In genomic region chr9:108848419-108848818, GRCm38 (mm10) we compare ENCODE assay signal across 21 mouse cellular contexts. TPM values are rescaled to one million over a fixed set of nuclear protein-coding genes. Genes with fewer than 3 reads are reported as not detected.
DNase-seq lines count a peak whose midpoint lies in the region; ATAC-seq and TF ChIP-seq lines count a peak whose summit lies in the region.
"Had no signal": no experiment of that assay in that cellular context is flagged by ENCODE, and none has a peak within 500 bp of the region (broad histone marks: within the 10 kb centered on the region; RNA-seq: fewer than 3 reads in every experiment).

No protein-coding gene starts in this region.

- peaks cover 84% of the 10 kb centered on the region for H3K4me1 ChIP-seq in E14TG2a.4 (replicated peaks; ENCODE audit: low read depth, low read length)
- H3K4me1 ChIP-seq in hindbrain, embryonic 16.5 days (ENCODE audit: control insufficient read depth, insufficient read depth, low read depth, low read length): peaks cover 3% of the 10 kb centered on the region; the same call in 1 of the 2 replicates
- no peaks in the 10 kb centered on the region for H3K4me1 ChIP-seq in intestine, postnatal 0 days (replicated peaks; ENCODE audit: control insufficient read depth, insufficient read depth, low read length)

- peaks cover 41% of the 10 kb centered on the region for H3K36me3 ChIP-seq in E14TG2a.4 (ENCODE audit: insufficient read depth, low read length)
- H3K36me3 ChIP-seq in hindbrain, embryonic 16.5 days (ENCODE audit: control insufficient read depth, insufficient read depth, low read length): peaks cover 32% of the 10 kb centered on the region
- H3K36me3 ChIP-seq in intestine, postnatal 0 days (ENCODE audit: control insufficient read depth, insufficient read depth): no peaks in the 10 kb centered on the region
- H3K36me3 ChIP-seq: embryonic facial prominence, embryonic 12.5 days had no signal

- 86% methylated on average over 17 of the region's 17 CpGs for WGBS in hindbrain, embryonic 16.5 days
- 64% methylated on average over 17 of the region's 17 CpGs for WGBS in intestine, postnatal 0 days

- H3K9me3 ChIP-seq in E14TG2a.4 (ENCODE audit: low read length): no peaks in the 10 kb centered on the region
- no peaks in the 10 kb centered on the region for H3K9me3 ChIP-seq in hindbrain, embryonic 16.5 days (ENCODE audit: control insufficient read depth, low read length)
- H3K9me3 ChIP-seq in intestine, postnatal 0 days (ENCODE audit: control insufficient read depth): no peaks in the 10 kb centered on the region
- H3K9me3 ChIP-seq: embryonic facial prominence, embryonic 10.5 days; embryonic facial prominence, embryonic 12.5 days; forebrain, embryonic 13.5 days; forebrain, embryonic 15.5 days had no signal

- intact Hi-C loops in gastrocnemius, adult 2 months (cut with DNase I): no loop called here

- H3K27me3 ChIP-seq in E14TG2a.4 (ENCODE audit: insufficient read depth, low read length): peaks cover 14% of the 10 kb centered on the region
- no peaks in the 10 kb centered on the region for H3K27me3 ChIP-seq in hindbrain, embryonic 16.5 days (replicated peaks; ENCODE audit: control insufficient read depth, insufficient read depth, low read length)
- no peaks in the 10 kb centered on the region for H3K27me3 ChIP-seq in intestine, postnatal 0 days (replicated peaks; ENCODE audit: control insufficient read depth, insufficient read depth, low read length)
- H3K27me3 ChIP-seq: embryonic facial prominence, embryonic 12.5 days; forebrain, embryonic 13.5 days; forebrain, embryonic 15.5 days had no signal

- H3K27ac ChIP-seq in gastrocnemius, adult 2 months: no peak overlapping the region
- H3K27ac ChIP-seq in hindbrain, embryonic 16.5 days (ENCODE audit: low read depth, low read length): no peak overlapping the region
- no peak overlapping the region for H3K27ac ChIP-seq in intestine, postnatal 0 days (ENCODE audit: low read depth, low read length)
- H3K27ac ChIP-seq: embryonic facial prominence, embryonic 10.5 days; embryonic facial prominence, embryonic 12.5 days; forebrain, embryonic 13.5 days; forebrain, embryonic 15.5 days had no signal

- TF ChIP-seq CTCF in gastrocnemius, adult 2 months (IDR thresholded peaks at IDR 0.05): no peak
- no peak for TF ChIP-seq CTCF in E14TG2a.4 (conservative IDR thresholded peaks at IDR 0.05; ENCODE audit: low read length)
- no peak for TF ChIP-seq CTCF in intestine, postnatal 0 days (IDR thresholded peaks at IDR 0.05; ENCODE audit: low read depth)

- peak; percentile 15 for DNase-seq in gastrocnemius, adult 2 months
- DNase-seq in gastrocnemius, adult 8-10 months (ENCODE audit: low spot score in 2 of 2): no peak
- DNase-seq in ES-CJ7 (ENCODE audit: low read depth, low spot score): peak; percentile 65
- DNase-seq in R1 (ENCODE audit: low read depth, low spot score): peak; percentile 50
- DNase-seq: adrenal gland, adult 2 months; adrenal gland, postnatal 10 days; adrenal gland, postnatal 25 days; cerebellum, adult 11 months; cerebellum, adult 2 months; cerebellum, adult 9-10 months; cerebellum, postnatal 10 days; cerebellum, postnatal 25 days; forebrain, postnatal 0 days had no signal

- H3K4me2 ChIP-seq in hindbrain, embryonic 16.5 days (ENCODE audit: low read length): no peak overlapping the region
- H3K4me2 ChIP-seq in intestine, postnatal 0 days (replicated peaks; ENCODE audit: low read depth): no peak overlapping the region
- H3K4me2 ChIP-seq: embryonic facial prominence, embryonic 12.5 days; forebrain, embryonic 13.5 days; forebrain, embryonic 15.5 days had no signal

- H3K9ac ChIP-seq in hindbrain, embryonic 16.5 days (ENCODE audit: low read depth, low read length): no peak overlapping the region
- no peak overlapping the region for H3K9ac ChIP-seq in intestine, postnatal 0 days (ENCODE audit: low read depth, low read length)
- H3K9ac ChIP-seq: embryonic facial prominence, embryonic 12.5 days; forebrain, embryonic 13.5 days; forebrain, embryonic 15.5 days; forebrain, postnatal 0 days had no signal

- no peak overlapping the region for H3K4me3 ChIP-seq in gastrocnemius, adult 2 months
- H3K4me3 ChIP-seq in E14TG2a.4 (replicated peaks; ENCODE audit: low read length): peak overlapping the region; percentile 68
- no peak overlapping the region for H3K4me3 ChIP-seq in hindbrain, embryonic 16.5 days (ENCODE audit: low read length)
- H3K4me3 ChIP-seq in intestine, postnatal 0 days (ENCODE audit: low read depth, low read length): no peak overlapping the region
- H3K4me3 ChIP-seq: embryonic facial prominence, embryonic 10.5 days; embryonic facial prominence, embryonic 12.5 days; forebrain, embryonic 13.5 days; forebrain, embryonic 15.5 days had no signal

- ATAC-seq in inflammation-experienced regulatory T-cells, adult 6 months: no peak
- no peak for ATAC-seq in hindbrain, embryonic 16.5 days
- ATAC-seq in intestine, postnatal 0 days: no peak
- ATAC-seq: forebrain, embryonic 13.5 days; forebrain, embryonic 15.5 days; forebrain, postnatal 0 days had no signal

RNA-seq across cellular contexts. Expression of gene Slc26a6, which starts 4.7 kb away (rescaled TPM):
- total RNA-seq in gastrocnemius, adult 2 months (2021): 10 to 100 TPM; 15.7 to 21.2 TPM
- 10 to 100 TPM; 14.6 to 25.3 (median 16.4) TPM for total RNA-seq in gastrocnemius, adult 8-10 months (2022)
- 10 to 100 TPM in 1 of 3 experiments, 1 to 10 TPM in 2; 7.3 to 12.6 (median 8.2) TPM for polyA plus RNA-seq in inflammation-experienced regulatory T-cells, adult 6 months (2017; shearing (Covaris generic))
- polyA plus RNA-seq in hindbrain, embryonic 16.5 days (2015; fragmentation: Nextera tagmentation; extraction: Ambion mirVana): 21.9 and 22.2 TPM in 2 replicates
- 70.8 and 99.5 TPM in 2 replicates for polyA plus RNA-seq in intestine, postnatal 0 days (2015; fragmentation: Nextera tagmentation; extraction: Ambion mirVana)

RNA-seq across cellular contexts. Expression of gene Celsr3, which starts 22.3 kb away (rescaled TPM):
- total RNA-seq in gastrocnemius, adult 2 months (2021): under 1 TPM in 1 of 2 experiments, not detected in 1; 0.05 TPM
- under 1 TPM in 1 of 4 experiments, not detected in 3; 0.05 TPM for total RNA-seq in gastrocnemius, adult 8-10 months (2022)
- not detected for polyA plus RNA-seq in inflammation-experienced regulatory T-cells, adult 6 months (2017; shearing (Covaris generic))
- 11.6 and 12.8 TPM in 2 replicates for polyA plus RNA-seq in hindbrain, embryonic 16.5 days (2015; fragmentation: Nextera tagmentation; extraction: Ambion mirVana)
- 0.40 and 0.93 TPM in 2 replicates for polyA plus RNA-seq in intestine, postnatal 0 days (2015; fragmentation: Nextera tagmentation; extraction: Ambion mirVana)

RNA-seq across cellular contexts. Expression of gene Nckipsd, which starts 40.3 kb away (rescaled TPM):
- total RNA-seq in gastrocnemius, adult 2 months (2021): 1 to 10 TPM; 3.6 to 5.3 TPM
- 1 to 10 TPM; 3.6 to 4.9 (median 4.2) TPM for total RNA-seq in gastrocnemius, adult 8-10 months (2022)
- 1 to 10 TPM; 6.0 to 7.1 (median 6.8) TPM for polyA plus RNA-seq in inflammation-experienced regulatory T-cells, adult 6 months (2017; shearing (Covaris generic))
- 32.2 and 35.1 TPM in 2 replicates for polyA plus RNA-seq in hindbrain, embryonic 16.5 days (2015; fragmentation: Nextera tagmentation; extraction: Ambion mirVana)
- polyA plus RNA-seq in intestine, postnatal 0 days (2015; fragmentation: Nextera tagmentation; extraction: Ambion mirVana): 5.4 and 6.8 TPM in 2 replicates

Comparison
In these comparisons a context has a peak if more than half of its experiments do, and no peak if none do; other contexts are left out.
1. DNase-seq: peak in gastrocnemius, adult 2 months (single experiment), ES-CJ7 (single experiment) and R1 (single experiment); none in gastrocnemius, adult 8-10 months (0 of 2).